Mouse (Mus musculus) inflammation-experienced regulatory T-cells, adult 16 weeks (primary cell): ENCODE measurements around the gene Kit. TPM values are rescaled to one million over a fixed set of nuclear protein-coding genes. Genes with fewer than 3 reads are reported as not detected.

Experiments
- polyA plus RNA-seq: library from polyadenylated mRNA; unstranded; fragments of 100-300 nt; shearing (Covaris generic); gene quantifications from one replicate; pipeline ENCODE4 v1.2.1, GENCODE M21; 2017

Kit gene
- polyA plus RNA-seq, result 1.5 TPM

GRCm38 (mm10) chr5:75574852-75575566, at the start of gene Kit:
TSS of gene Kit (plus strand) at chr5:75574916.

